Mouse (Mus musculus) ZHBTc4 (cell line): ENCODE measurements around the gene Tekt1.
"Not testable (repeated sequence)": the region's sequence is repeated elsewhere in the genome, so short reads cannot be mapped to it uniquely, and the experiment has no call there.

Source experiments
- DNase-seq: peaks from one replicate; pipeline ENCODE4 v3.0.0-alpha.2; 2011; ENCODE audit warnings: low read depth, low spot score

Gene Tekt1

DNA sequence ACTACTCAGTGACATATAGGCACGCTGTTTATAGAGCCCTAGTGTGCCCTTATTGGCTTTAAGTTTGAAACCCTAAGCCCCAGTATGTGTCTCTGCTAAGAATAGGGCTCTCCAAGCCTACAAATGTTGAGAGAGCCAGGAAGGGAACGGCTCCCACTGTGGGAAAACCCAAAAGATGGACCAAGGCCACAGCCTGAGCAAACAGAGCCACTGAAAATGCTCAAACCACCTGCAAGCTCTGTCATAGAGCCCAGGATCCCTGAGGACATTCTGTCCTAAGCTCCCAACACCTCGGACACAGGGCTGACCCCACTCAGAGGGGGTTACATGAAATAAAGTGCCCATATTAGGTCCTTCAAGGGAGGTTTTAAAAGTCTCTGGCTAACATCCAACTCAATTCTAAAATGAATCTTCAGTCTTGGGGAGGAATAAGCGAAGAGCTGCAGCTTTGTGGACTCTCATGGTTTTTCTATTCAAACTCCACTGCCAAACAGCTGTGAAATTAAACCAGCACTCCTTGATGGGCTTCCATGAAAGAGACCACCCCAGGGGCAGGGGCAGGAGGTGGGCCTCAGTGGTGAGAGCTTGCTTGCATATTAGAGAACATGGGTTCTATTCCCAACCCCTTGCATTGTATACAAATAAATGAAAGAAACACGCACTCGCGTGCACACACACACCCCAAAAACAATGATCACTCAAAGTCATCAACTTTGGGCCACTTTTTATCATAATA is 27.3 kb upstream of the Tekt1 start:
- DNase-seq, result no peak

DNA sequence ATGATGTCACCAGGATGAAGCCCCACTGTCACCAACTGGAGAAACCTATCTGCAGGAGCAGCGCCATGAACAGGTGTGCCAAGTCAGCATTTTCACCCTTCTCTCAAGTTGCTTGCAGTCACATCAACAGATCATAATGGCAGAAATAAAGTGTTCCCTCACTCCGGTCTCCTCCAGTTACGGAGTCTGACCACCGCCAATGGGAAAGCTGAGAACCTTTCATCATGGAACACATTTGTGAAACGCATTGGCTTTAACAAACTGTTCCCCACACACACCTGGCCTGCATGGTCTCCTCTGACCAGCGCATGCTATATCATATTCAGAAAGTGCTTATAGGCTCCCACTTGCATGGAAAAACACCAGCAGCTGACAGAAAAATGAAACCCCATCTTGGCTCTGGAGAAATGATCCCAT is 25.9 kb upstream of the Tekt1 start:
- DNase-seq, result no peak

DNA sequence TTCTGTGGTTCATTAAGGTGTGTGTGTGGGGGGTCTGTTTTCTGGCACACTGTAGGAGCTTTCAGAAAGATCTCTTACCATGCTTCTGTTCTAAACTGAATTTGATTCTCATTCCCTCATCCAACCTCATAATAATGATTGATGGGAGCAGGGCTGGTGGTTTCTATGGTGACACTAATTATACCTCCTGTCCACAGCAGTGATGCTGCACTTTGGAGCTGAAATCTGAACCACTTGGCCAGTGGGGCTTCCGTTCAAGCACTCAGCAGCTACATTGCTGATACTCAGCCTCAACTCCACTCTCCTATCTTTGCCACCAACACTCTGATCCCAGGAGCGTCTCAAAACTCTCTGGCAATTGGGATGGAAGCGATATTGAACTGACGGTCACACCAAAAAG is 17.1 kb upstream of the Tekt1 start:
- DNase-seq, result no peak

DNA sequence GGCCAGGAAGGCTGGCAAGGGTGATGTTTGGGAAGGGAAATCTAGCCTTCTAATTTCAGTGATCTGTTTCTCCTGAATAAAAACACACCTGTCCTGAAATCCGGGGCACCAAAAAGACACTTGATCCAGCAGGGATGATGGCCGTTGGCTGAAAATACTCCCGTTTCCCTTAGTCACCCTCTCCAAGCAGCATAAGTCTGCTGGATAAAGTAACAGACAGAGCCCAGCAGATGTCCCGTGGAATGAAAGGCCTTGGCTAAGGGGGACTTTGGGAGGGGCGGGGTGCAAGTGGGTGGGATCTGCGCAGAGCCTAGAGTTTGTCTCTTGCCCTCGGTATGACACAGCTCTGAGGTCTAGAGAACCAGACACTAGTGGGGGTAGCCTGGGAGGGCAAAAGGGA is 16.0 kb upstream of the Tekt1 start:
- no peak for DNase-seq

- DNase-seq, result peak; percentile 68
Observed at GRCm38 (mm10) chr11:72376562-72376961, 14.3 kb upstream of the Tekt1 start.

- DNase-seq, result no peak
Observed at GRCm38 (mm10) chr11:72369904-72370672, 7.8 kb upstream of the Tekt1 start.

GRCm38 (mm10) chr11:72367934-72368674 is 5.9 kb upstream of the Tekt1 start:
- no peak for DNase-seq

- no peak for DNase-seq
Observed at GRCm38 (mm10) chr11:72366126-72366525, 3.9 kb upstream of the Tekt1 start.

DNA sequence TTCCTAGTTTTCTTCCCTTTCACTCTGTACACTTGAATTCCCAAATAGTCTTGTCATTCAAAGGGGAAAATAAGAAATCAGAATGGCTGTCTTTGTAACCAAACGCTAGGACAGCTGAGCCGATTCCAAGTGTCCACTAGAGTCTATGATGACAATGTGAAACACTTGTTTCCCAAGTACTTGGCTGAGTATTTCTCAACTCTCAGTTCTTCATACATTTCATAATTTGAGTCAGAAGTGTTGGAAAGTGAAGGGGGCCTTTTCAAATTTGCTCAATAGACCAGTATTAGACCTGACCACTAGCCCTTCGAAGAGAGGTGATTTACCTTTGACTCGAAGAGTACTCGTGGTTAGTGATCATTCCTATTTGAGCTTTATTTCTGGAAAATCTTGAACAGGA is 2.3 kb upstream of the Tekt1 start:
- DNase-seq, result no peak

GRCm38 (mm10) chr11:72363523-72364240 is 1.4 kb upstream of the Tekt1 start:
- no peak for DNase-seq

DNA sequence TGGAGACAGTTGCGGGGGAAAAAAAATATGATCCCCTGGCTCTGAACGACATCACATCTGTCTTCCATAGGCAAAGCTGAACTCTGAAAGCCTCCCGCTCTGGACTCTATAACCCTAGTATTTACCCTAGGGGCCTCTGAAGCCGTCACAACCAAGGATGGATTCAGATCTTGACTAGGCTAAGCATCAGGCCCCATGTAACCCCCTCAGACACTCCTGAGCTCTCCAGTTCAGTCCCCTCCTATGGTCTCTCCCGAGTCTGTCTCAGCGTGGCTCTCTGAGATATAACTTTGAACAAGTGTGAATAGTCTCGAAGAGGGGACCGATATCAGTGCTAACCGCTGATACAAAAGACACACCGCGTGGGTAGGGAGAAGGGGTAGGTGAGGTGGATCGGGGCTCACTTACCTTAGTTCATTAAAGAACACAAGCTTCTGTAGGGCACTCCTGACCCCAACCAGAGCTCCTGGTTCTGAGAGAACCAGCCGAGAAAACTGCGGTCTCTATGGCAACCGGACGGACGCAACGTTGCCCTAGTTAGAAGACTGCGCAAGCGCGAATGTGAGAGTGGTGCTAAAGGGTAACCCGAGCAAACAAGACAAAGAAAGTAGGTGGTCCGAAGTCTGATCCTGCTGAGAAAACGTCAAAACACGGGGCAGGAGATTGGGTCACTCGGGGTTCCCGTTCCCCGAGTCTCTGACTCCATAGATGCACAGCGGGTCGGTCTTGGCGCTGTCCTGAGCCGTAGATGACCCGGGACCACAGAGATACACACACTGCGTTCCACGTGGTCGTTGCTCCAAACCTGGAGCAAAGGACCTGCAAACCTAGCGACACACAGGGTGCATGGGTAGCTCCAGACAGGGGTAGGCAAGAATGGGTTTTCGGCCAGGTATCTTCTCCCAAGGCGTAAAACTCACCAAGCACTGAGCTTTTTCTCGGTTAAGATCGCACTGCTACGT is 576 bp downstream of the Tekt1 start:
- peak; percentile 94 for DNase-seq

DNA sequence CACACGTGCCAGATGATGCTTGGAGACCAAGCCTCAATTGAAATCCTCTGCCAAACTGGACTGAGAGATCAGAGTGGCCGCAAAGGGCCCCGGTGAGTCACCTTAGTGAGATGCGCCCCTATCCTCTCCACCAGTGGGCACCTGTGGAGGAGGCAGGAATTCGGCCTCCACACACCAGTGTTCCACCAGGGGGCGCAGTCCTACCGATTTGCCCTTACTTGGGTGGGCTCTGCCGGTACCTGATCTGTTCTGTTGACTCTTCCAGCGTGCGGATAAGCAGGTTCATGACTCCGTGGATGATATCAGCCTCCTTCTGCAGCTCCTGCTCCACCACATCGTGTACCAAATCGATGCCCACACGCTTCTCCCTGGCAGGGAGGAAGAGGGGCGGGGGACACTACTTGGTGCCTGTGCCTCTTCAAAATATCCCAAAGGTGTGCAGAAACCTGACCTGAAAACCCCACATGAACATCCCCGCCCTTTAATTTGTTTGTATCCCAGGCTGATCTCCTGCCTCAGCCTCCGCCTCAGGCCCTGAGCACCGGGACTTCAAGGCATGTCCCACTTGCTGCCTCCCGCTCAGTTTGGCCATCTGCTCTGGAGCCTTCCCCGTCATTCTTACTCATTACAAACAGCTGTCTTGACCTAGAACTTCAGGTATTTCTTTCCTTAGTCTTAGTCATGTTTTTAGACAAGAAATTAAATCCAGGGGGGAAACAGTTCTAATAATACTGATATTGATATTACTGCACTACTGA is 7.1 kb downstream of the Tekt1 start:
- DNase-seq, result peak; percentile 91

GRCm38 (mm10) chr11:72353186-72353585 is 9.1 kb downstream of the Tekt1 start:
- peak; percentile 75 for DNase-seq

DNA sequence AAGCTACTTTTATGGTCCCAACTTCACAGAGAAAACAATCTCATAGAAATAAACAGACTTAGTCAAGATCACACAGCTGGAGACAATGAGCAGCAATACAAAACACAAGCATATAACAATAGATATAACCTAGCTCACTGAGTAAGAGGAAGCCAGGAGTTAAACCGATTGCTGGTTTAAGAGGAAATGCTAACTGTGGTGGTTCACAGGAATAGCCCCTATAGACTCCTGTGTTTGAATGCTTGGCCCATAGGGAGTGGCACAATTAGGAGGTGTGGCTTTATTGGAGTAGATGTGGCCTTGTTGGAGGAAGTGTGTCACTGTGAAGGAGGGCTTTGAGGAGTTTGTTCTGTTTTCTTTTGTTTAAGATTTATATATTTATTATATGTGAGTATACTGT is 10.0 kb downstream of the Tekt1 start:
- DNase-seq, result peak; percentile 40

GRCm38 (mm10) chr11:72349652-72350051 is 12.6 kb downstream of the Tekt1 start:
- DNase-seq, result no peak

GRCm38 (mm10) chr11:72349016-72349415 is 13.2 kb downstream of the Tekt1 start:
- DNase-seq, result peak; percentile 24

DNA sequence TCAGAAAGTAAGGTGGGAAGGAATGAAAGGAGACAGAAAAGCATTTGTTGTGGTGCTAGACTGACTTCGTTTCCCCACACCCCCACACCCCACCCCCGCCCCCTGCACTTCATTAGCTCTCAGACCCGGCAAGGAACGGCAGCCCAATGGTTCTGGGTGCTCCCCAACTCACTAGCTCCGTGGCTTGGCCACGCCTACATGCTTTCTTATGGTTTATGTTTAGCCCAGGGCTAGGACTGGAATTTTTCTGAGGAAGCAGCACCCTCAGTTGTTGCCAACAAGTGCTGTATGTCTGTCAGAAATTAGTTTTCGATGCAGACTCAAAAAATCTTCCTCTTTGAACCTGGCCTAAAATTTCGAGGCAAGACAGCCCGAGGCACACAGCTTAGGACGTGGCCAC is 13.7 kb downstream of the Tekt1 start:
- DNase-seq, result no peak

GRCm38 (mm10) chr11:72344486-72344885 is 17.8 kb downstream of the Tekt1 start:
- DNase-seq, result no peak

- peak; percentile 88 for DNase-seq
Observed at GRCm38 (mm10) chr11:72343904-72344303, 18.3 kb downstream of the Tekt1 start.

GRCm38 (mm10) chr11:72343238-72343625 is 19.0 kb downstream of the Tekt1 start:
- not testable (repeated sequence) for DNase-seq
